Mouse (Mus musculus): ENCODE results near the gene Plaur.

The Plaur gene

GRCm38 (mm10) chr7:24439891-24440290 is 22.4 kb upstream of the Plaur start:
- in situ Hi-C loops (cut with MboI; ENCODE audit: low pct_unique_long_range_greater_than_20kb in 1 of 2, low sequenced_read_pairs in 2 of 2, unreplicated experiment in 1 of 2) = loop anchor here in 1 of 2 experiments (5.0 kb wide), 1 partner anchor 32 kb away; no protein-coding TSS in a partner anchor

DNA sequence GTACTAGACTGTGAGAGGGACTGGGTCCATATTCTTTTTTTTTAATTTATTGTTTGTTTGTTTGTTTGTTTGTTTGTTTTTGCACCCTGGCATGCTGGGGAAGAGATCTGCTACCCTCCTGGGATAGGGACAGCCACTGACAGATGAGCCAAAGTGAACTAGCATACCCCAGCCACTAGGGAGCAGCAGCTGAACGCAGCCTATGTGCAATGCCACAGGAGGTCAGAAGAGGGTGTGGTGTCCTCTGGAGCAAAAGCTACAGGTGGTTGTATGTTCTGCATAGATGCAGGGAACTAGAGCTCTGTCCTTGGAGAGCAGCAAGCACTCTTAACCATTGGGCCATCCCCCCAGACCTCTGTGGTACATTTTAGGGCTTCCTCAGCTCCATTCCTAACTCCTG is 20.5 kb upstream of the Plaur start:
- in situ Hi-C loops (cut with MboI; ENCODE audit: low pct_unique_long_range_greater_than_20kb in 1 of 2, low sequenced_read_pairs in 2 of 2, unreplicated experiment in 1 of 2) = no loop called here

DNA sequence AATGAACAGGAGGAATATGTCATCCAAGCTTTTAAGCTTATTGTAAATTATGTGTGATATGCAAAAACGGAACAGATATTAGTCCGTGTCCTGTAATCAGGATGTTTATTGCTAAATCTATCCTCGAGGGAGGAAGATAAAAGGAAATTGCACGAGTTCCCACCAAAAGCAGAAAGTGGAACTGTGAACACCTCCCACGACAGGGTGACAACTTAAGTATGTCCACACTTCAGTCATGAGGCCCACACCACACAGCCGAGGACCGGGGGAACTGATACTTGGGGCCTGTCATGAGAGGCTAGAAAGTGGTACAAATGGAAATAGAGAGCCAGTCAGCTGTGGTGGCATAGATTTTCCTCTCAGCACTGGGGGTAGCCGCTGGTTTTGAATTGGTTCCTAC is 20.0 kb upstream of the Plaur start:
- in situ Hi-C loops (cut with MboI; ENCODE audit: low pct_unique_long_range_greater_than_20kb in 1 of 2, low sequenced_read_pairs in 2 of 2, unreplicated experiment in 1 of 2) = no loop called here

- in situ Hi-C loops (cut with MboI; ENCODE audit: low pct_unique_long_range_greater_than_20kb in 1 of 2, low sequenced_read_pairs in 2 of 2, unreplicated experiment in 1 of 2) = no loop called here
These were observed 16.9 kb upstream of the Plaur start for GRCm38 (mm10) chr7:24445266-24445926.

- in situ Hi-C loops (cut with MboI; ENCODE audit: low pct_unique_long_range_greater_than_20kb in 1 of 2, low sequenced_read_pairs in 2 of 2, unreplicated experiment in 1 of 2) = no loop called here
These were observed 15.5 kb upstream of the Plaur start for GRCm38 (mm10) chr7:24446697-24447340.

DNA sequence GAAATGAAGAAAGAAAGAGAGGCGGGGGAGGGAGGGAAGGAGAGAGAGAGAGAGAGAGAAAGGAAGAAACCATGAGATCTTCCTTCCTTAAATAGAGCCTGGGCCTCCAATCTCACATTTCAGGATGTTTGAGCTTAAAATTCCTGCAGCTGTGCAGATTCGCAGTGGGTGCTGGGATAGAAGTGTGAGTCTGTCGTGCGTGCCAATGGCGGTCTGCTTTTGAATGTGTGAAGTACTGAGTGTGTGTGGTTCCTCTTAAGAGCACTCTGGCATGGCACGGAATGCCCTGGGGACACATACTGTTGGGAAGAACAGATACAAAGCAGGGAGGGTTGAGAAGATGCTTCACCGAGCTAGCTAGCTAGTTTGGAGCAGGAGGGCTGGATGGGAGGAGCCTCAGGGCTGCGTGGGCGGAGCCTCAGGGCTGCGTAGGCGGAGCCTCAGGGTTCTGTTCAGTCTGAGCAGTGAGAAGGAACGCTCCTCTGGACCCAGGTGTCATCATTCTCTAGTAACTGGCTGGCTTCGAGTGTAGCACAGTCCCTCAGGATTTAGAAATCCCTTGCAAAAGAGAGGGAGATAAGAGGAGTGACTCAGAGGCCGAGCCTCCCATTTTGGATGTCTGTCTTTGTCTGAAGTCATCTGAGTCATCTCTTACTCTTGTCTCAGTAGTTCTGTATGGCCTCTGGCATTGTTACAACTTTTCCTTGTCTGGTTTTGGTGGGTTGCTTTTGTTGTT is 13.3 kb upstream of the Plaur start:
- in situ Hi-C loops (cut with MboI; ENCODE audit: low pct_unique_long_range_greater_than_20kb in 1 of 2, low sequenced_read_pairs in 2 of 2, unreplicated experiment in 1 of 2) = no loop called here

GRCm38 (mm10) chr7:24450585-24451017 is 11.7 kb upstream of the Plaur start:
- in situ Hi-C loops (cut with MboI; ENCODE audit: low pct_unique_long_range_greater_than_20kb in 1 of 2, low sequenced_read_pairs in 2 of 2, unreplicated experiment in 1 of 2) = no loop called here

DNA sequence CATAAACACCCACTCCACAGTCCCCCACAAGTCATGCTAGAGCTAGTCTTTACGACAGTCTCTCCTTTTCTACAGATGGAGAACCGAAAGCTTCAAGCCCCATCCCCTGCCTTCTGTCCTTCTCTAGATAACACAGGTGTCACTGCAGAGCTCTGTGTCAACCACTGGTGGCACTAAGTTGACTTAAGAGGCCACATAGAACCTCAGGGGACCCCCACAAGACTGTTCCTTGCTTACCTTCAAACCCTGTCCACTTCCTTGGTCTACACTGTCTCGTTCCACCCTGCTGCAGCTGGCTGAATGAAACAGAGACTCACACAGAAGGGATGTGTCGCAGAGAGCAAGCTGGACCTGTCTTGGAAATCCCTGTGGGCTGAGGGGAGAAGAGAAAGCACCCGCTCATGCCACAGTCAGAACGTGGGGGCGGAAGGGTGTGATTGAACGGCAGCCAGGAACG is 10.4 kb upstream of the Plaur start, which contains the start of gene Irgc1:
Irgc1 (minus strand) TSS at position 443 of the 457 bp plus-strand sequence.
- in situ Hi-C loops (cut with MboI; ENCODE audit: low pct_unique_long_range_greater_than_20kb in 1 of 2, low sequenced_read_pairs in 2 of 2, unreplicated experiment in 1 of 2) = no loop called here

GRCm38 (mm10) chr7:24454199-24454598 is 8.1 kb upstream of the Plaur start:
- in situ Hi-C loops (cut with MboI; ENCODE audit: low pct_unique_long_range_greater_than_20kb in 1 of 2, low sequenced_read_pairs in 2 of 2, unreplicated experiment in 1 of 2) = no loop called here

- in situ Hi-C loops (cut with MboI; ENCODE audit: low pct_unique_long_range_greater_than_20kb in 1 of 2, low sequenced_read_pairs in 2 of 2, unreplicated experiment in 1 of 2) = no loop called here
These were observed 6.6 kb upstream of the Plaur start for GRCm38 (mm10) chr7:24455726-24456125.

- in situ Hi-C loops (cut with MboI; ENCODE audit: low pct_unique_long_range_greater_than_20kb in 1 of 2, low sequenced_read_pairs in 2 of 2, unreplicated experiment in 1 of 2) = no loop called here
These were observed 4.4 kb upstream of the Plaur start for GRCm38 (mm10) chr7:24457726-24458370.

GRCm38 (mm10) chr7:24459440-24459839 is 2.8 kb upstream of the Plaur start:
- in situ Hi-C loops (cut with MboI; ENCODE audit: low pct_unique_long_range_greater_than_20kb in 1 of 2, low sequenced_read_pairs in 2 of 2, unreplicated experiment in 1 of 2) = no loop called here

DNA sequence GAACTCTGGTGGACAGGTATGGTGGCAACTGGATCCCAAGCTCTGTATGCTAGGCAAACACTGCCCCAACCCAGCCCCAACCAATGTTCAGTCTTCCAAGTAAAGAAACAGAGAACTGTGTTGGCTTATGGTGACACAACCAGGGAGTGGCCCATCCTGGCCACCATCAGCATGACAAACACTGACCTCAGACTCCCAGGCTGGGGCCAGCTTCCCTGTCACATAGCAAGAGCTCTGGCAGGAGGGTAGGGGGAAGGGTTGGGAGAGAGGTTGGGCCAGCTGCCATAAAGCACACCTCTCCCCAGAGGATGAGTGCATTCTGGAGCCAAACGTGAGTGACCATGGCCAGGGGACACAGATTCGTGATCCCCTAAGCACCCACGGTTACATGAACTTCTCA is 2.4 kb upstream of the Plaur start:
- in situ Hi-C loops (cut with MboI; ENCODE audit: low pct_unique_long_range_greater_than_20kb in 1 of 2, low sequenced_read_pairs in 2 of 2, unreplicated experiment in 1 of 2) = no loop called here

GRCm38 (mm10) chr7:24461376-24462051 is 770 bp upstream of the Plaur start:
- in situ Hi-C loops (cut with MboI; ENCODE audit: low pct_unique_long_range_greater_than_20kb in 1 of 2, low sequenced_read_pairs in 2 of 2, unreplicated experiment in 1 of 2) = no loop called here

- in situ Hi-C loops (cut with MboI; ENCODE audit: low pct_unique_long_range_greater_than_20kb in 1 of 2, low sequenced_read_pairs in 2 of 2, unreplicated experiment in 1 of 2) = no loop called here
These were observed 4.6 kb downstream of the Plaur start for GRCm38 (mm10) chr7:24466835-24467234.

GRCm38 (mm10) chr7:24467886-24468285 is 5.6 kb downstream of the Plaur start:
- in situ Hi-C loops (cut with MboI; ENCODE audit: low pct_unique_long_range_greater_than_20kb in 1 of 2, low sequenced_read_pairs in 2 of 2, unreplicated experiment in 1 of 2) = no loop called here

- in situ Hi-C loops (cut with MboI; ENCODE audit: low pct_unique_long_range_greater_than_20kb in 1 of 2, low sequenced_read_pairs in 2 of 2, unreplicated experiment in 1 of 2) = no loop called here
These were observed 6.8 kb downstream of the Plaur start for GRCm38 (mm10) chr7:24469126-24469525.

DNA sequence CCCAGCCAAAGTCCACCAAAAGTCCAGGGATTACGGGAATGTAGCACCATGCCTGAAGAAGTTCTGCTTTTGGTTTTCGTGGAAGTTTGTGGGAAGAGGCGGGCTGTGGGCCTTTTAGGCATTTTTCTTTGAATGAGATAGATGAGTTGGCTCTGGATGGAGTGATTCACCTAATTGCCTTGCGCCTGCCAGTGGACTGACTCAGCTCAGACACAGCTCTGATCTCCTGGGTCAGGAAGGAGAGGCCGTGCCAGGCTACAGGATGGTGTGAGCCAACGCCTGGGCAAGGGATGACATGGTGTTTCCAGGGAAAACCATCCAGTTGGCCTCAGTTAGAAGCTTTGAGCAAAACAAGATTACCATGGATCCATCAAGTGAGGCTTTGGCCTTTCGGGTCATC is 8.1 kb downstream of the Plaur start:
- in situ Hi-C loops (cut with MboI; ENCODE audit: low pct_unique_long_range_greater_than_20kb in 1 of 2, low sequenced_read_pairs in 2 of 2, unreplicated experiment in 1 of 2) = loop anchor here in 1 of 2 experiments (5.0 kb wide), 1 partner anchor 33 kb away; no protein-coding TSS in a partner anchor

Measured in mouse embryonic stem cell (cell line).